Mouse (Mus musculus) C2C12 (cell line): ENCODE measurements around the gene Myo9a.

Source experiments
- CEBPB ChIP-seq: IDR thresholded peaks from one replicate; pipeline ENCODE4 v1.6.1; 2011; ENCODE audit warnings: low read depth, mild to moderate bottlenecking, control low read depth, moderate library complexity
- CTCF ChIP-seq: IDR thresholded peaks from one replicate; pipeline ENCODE4 v1.5.1; 2011; ENCODE audit not compliant: control insufficient read depth, insufficient read depth, insufficient read length
- MAX ChIP-seq: IDR thresholded peaks from one replicate; pipeline ENCODE4 v1.6.1; 2011; ENCODE audit warnings: mild to moderate bottlenecking, control low read depth
- MYOD1 ChIP-seq: IDR thresholded peaks from one replicate; pipeline ENCODE4 v1.6.1; 2011; ENCODE audit warnings: low read depth; ENCODE audit not compliant: control insufficient read depth, insufficient read length
- MYOG ChIP-seq: IDR thresholded peaks from one replicate; pipeline ENCODE4 v1.6.1; 2011; ENCODE audit not compliant: control insufficient read depth, insufficient read length; ENCODE audit errors: extremely low read depth
- USF1 ChIP-seq: IDR thresholded peaks from one replicate; pipeline ENCODE4 v1.6.1; 2011; ENCODE audit warnings: low read depth, mild to moderate bottlenecking, control low read depth, moderate library complexity

GRCm38 (mm10) chr9:59735394-59735793 lies 15.3 kb upstream of the Myo9a start:
- no peak for TF ChIP-seq CEBPB
- TF ChIP-seq CTCF: no peak
- TF ChIP-seq USF1: no peak
- no peak for TF ChIP-seq MYOD1
- no peak for TF ChIP-seq MYOG
- no peak for TF ChIP-seq MAX
